Mouse (Mus musculus) brain, adult 2 months (tissue): ENCODE data around the gene Ccr7.

Experiments used
- DNase-seq: peaks from one replicate; pipeline ENCODE4 v3.0.0; 2011; ENCODE audit warnings: low read depth, low spot score

Ccr7 gene

DNA sequence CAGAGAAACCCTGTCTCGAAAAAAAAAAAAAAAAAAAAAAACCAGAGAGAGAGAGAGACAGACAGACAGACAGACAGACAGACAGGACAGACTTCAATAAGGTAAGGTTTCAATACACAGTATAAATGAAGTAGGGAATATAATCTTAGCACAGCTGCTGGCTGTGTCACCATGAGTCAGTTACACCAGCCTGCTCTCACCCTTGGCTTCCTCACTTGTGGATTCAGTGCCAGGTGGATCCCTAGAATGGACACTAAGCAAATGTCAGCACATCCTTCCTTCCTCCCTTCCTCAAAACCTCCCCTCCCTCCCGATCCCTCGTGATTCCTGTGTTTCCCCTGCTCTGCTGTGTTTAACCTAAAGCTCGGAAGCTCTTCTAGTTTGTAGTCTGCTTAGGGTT lies 17.5 kb downstream of the Ccr7 start:
- no peak for DNase-seq

DNA sequence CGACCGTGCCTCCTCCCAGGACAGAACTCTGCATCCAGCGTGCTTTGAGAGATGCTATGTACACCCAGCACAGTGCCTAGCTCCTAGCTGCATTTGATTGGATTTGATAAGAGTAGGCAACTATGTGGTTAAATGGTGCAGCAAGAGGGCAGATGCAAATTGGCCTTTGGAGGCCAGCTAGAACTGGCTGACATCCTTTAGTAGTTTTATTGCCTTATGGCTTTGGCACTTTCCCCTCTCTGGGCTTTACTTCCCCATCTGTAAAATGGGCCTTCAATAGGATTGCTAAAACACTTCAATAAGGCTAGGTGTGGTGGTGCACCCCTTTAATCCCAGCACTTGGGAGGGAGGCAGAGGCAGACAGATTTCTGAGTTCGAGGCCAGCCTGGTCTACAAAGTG lies 17.9 kb downstream of the Ccr7 start:
- DNase-seq: no peak

DNA sequence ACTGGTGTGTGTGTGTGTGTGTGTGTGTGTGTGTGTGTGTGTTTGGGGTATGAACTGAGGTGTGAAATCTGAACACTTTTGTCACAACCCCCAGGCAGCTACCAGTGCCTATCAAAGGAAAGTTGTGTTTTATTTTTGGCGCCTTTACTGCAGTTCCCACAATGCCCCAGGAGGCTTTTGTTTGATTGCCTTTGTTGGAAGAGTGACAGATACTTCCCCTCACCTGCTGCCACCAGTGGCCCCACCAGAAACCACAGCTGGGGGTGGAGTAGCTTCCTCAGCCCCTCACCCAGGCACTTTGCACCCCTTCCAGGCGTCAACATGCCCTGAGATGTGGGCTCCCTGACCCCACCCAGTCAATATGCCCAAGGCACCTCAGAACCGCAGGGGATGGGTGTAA lies 18.5 kb downstream of the Ccr7 start:
- DNase-seq: no peak

DNA sequence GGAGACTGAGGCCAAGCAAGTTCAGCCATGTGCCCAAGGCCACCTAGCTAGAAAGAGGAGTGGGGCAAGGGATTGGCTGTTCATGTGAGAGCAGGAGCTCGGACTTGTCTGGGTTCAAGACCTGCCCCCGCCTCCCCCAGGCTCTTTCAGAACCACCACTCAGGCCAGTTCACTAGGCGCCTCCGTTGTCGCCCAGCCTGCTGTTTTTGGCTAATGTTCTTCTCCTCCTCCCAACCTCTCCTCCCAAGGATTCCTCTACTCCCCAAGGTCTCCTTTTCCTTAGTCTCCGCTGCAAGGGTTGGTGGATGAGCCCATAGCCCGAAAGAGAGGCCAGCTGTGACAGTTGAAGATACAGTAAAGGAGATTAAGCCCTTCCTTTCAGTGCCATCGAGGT lies 19.8 kb downstream of the Ccr7 start:
- no peak for DNase-seq

DNA sequence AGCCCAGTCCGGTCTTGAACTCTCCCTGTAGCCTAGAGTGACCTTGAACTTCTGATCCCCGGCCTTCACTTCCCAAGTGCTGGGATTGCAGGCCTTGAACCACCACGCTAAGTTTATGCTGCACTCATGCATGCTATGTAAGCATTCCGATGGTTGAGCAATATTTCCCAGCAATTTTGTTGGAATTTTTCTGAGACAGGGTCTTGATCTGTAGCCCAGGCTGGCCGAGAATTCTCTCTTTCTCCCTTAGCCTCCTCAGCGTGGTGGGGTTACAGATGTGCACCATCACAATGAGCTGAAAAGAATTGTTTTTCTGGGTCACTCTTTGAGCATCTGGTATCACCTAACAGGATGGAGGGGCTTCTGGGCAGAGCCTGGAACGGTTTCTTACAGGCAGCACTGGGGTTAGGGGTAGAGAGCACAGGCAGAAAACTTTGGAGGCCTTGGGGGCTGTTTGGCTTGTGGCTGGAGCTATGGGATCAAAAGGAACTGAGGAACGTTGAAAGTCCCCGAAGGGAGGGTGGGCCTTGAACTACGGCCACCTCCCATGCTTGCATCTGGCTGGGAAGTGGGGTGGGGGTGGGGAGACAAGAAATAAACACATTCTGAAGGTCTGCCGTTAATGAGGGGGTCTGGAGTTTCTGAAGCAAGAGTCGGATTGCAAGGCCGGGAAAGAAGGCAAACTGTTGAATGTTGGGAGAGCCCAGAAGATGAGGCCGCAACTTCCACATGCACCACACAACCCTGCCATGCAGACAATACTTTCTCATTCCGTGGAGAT lies 20.4 kb downstream of the Ccr7 start:
- DNase-seq: no peak

DNA sequence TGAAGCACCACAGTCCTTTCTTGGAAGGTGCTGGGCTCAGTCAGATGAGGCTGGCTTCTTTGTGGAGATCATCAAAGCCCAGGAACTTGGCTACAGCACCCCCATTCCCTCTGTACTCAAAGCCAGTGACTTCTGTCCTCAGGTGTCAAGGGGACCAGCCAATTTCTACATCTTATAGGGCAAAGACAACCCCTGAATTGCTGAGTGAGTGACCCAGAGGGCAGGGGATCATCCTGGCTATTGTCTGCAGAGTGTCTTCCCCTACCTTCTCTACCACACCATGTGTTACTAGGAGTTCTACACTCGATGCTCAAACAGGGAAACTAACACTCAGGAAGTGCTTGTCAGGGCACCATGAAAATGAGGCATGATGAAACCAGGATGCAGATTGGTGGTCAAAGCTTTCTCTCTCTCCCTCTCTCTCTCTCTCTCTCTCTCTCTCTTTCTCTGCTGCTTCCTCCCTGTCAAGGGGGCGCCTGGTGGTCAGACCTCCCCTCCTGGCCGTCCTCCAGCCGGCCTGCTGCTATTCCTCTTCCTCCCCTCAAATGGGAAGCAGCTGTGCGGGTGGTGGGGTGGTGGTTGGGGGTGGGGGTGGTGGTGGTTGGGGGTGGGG lies 21.5 kb downstream of the Ccr7 start:
- DNase-seq: no peak

DNA sequence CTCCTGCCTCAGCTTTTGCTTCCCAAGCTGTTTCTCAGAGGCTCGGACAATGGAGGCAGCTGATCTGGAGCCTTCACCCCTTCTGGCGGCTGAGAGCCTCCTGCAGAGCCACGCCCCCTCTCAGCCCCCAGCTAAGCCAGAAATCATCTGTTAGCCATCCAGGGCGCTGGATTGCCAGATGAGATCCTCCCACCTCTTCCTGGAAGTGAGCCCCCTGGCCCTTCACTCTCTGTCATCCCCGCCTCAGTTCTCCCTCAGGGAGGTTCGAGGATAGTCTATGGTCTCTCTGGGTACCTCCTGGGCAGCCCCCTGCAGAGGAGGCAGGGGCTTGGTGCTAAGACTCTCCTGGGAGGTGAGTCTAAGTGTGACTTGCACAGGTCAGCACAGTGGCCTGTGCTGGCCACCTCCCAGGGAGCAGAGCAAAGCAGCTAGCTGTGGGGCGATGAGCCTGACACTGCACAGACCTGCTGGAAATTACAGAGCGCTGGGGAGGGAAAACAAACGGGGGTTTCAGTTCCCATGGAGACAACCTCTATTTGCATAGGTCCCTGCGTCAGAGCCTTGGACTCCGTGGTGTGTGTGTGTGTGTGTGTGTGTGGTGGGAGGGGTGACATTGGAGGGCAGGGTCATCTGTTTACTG lies 22.7 kb downstream of the Ccr7 start:
- peak; percentile 23 for DNase-seq

DNA sequence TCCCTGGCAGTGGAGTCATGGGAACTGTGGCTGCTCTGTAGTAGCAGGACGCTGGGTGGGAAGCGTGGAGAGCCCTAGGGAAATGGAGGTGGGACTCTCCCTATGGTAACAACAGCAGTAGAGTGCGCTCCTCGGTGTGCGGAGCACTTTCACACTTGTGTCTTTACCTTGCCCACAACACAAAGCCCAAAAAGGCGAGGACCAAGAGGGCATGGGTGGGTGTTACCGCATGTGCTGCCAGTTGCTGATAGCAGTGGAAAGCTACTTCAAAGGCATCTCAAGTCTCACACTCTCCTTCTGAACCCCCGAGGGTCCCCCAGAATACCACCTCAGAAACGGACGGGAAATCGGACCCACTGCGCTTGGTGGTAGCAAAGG lies 23.4 kb downstream of the Ccr7 start:
- DNase-seq: no peak

DNA sequence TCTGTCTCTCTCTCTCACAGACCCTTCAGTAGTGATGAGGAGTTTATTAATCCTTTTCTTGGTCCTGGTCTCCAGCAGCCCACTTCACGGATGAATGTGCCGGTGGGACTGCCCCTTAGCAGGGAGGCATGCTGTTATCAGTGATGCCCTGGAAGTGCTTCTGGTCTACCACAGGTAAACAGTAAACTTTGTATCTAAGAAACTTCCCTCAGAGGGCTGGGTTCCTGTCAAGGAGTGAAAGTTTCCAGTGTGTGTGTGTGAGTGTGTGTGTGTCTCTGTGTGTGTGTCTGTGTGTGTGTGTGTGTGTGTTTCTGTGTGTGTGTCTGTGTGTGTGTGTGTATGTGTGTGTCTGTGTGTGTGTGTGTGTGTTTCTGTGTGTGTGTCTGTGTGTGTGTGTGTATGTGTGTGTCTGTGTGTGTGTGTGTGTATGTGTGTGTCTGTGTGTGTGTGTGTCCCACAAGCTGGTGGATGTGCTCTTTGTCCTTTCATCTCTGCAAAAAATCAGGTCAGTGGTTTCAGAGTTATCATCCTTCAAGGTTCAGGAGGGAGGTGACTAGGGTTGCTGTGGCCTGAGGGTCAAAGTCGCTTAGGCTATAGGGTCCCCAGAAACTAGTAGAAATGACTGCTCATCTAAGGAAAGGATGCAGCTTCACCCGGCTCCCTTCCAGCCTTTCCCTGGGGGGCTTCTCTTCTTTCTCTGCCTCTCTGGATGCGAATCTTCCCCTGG lies 24.0 kb downstream of the Ccr7 start:
- no peak for DNase-seq

DNA sequence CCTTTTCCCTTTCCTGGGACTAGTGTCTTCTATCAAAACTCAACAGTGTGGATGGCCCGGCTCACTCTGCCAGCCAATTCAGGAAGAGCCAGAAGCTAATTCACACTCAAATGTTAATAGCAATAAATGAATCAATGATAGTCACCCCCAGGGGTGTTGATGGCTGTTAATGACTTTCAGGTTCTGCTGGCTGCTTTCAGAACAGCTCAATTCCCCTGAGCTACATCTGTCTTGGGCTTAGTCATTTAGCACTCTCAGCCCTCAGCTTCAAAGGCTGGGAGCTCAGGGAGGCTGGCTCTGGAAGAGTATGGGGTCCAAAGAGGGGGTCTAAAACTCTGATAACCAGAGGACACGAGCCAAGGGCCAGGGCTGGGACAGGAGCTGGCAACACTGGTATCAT lies 25.6 kb downstream of the Ccr7 start:
- DNase-seq: no peak

DNA sequence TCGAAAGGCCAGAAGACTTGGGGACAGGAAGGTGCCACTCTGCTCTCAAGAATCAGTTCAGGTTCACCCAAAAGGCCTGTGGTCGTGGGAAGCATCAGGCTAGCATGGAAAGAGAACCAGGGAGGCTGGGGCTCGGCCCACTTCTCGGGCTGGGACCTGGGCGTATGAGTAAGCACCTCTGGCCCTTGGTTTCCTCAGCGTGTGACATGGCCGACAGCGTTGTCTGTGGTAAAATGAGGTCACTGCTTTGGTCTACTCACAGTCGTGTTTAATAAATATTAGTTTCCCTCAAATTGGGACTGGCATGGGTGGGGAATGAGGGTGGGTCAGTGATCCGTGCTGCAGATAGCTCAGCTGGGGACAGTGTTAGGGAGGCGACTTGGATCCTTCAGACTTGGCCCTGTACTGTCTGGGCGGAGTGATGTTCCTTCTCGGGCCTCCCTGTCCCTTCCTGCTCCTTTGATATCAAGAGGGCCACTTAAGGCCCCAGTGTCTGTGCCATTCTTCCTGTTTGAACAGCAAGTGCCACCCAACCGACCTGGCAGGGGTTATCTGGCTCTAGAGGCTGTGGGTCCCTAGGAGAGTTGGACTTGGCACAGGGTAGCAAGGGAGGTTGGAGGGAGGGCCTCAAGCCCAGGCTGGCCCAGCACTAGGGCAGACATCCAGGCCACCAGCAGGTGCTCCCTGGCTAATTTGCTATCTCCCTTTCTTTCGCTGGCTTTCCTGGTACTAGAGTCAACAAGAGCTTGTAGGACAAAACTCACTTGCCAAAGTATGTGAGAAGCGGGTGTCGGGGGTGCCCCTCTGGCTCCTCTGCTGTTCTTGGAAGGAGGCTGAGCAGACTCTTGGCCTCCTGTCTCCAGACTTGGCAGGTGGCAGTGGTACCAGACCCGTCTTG lies 26.8 kb downstream of the Ccr7 start:
- no peak for DNase-seq

DNA sequence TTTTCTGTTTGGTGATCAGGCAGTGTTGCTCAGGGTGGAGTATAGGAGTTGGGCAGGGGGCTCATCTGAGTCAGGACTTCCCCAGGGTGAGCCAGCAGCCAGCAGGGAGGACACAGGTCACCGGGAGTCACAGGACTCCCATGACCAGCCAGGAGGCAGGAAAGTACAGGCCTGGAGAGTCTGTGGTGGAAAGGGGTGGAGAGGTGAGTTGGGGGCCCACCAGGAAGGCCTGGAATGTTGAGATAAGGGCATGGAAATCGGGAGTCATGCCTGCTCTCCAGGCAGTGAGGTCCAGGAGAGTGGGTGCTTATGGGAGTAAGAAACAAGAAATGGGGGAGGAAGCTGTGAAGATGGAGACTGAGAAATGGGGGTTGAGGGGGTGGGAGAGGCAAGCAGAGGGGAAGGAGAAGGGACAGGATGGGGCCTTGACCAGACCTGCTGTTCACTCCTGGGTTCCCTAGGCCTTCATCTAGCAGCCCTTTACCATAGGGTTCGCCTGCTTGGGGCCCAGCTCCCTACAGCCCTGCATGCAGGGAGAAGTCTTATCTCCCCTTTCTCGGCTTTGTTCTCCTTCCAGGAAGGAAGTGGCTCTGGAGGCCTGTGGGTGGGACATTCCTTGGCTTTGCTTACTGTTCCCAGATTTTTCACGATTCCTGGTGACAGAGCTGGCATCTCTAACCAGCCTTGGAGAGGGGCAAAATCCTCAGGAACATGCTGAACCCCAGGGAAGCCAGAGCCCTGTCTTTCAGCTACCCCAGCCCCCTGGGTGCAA lies 28.2 kb downstream of the Ccr7 start:
- peak; percentile 78 for DNase-seq

DNA sequence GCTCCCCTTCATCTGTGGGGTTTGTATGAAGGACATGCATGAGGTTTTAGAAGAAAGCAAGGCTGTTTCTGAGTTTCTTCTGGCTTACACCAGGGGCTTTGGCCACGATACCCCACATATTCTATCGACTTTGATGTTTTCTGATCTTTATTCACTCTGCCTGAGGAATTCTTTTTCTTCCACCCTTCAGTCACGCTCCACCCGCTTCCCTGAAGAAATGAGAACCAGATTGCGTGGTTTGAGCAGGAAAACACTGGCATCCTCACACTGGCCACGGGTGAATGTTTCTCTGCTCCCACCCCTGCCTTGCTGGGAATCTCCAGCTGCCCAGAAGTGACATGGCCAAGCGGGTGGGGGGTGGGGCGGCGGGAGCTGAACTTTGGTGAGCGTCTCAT lies 30.2 kb downstream of the Ccr7 start:
- DNase-seq: peak; percentile 33

DNA sequence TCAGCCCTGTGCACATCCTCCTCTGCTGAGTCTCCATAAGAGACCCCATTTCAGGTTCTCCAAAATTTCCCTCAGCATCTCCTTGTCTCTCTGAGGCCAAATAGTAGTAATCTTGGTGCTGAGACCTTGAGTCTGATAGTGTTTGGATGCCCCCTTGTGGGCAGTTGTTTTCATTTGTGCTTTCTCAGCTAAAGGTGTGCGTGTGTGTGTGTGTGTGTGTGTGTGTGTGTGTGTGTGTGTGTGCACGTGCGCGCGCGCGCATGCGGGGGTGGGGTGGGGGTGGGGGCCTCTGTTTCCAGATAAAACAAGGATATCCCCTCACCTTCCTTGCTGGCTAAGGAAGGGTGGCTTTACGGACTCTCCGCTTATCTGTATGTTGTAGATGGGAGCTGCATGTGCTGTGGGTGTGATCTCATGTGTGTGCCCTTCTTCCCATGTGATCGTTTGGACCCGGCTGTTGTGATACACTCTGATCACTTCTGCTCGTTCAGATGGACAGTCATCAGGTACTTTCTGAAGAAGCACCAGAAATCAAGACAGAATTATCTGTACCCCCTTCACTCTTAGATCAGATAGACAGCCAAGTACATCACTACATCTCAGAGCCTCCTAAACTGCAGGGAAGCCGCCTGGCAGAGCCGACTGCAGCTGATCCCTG lies 30.8 kb downstream of the Ccr7 start:
- DNase-seq: peak; percentile 83

DNA sequence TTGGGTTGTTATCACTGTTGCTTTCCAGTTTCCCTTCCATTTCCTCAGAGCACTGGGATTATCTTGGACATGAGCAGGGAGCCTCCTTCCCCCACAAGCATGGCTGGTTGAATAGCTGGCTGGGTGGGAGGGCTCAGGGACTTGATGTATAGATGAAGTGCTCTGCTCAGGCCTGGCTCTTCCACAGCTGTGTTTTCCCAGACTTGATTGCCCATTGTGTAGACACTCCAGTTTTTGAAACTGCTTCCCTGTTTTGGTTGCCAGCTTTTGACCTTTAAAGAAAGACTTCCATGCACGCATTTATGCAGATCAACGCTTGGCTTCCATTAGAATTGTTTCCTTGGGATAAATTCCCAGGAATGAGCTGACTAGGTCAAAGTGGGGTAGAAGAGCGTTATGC lies 32.2 kb downstream of the Ccr7 start:
- peak; percentile 44 for DNase-seq

DNA sequence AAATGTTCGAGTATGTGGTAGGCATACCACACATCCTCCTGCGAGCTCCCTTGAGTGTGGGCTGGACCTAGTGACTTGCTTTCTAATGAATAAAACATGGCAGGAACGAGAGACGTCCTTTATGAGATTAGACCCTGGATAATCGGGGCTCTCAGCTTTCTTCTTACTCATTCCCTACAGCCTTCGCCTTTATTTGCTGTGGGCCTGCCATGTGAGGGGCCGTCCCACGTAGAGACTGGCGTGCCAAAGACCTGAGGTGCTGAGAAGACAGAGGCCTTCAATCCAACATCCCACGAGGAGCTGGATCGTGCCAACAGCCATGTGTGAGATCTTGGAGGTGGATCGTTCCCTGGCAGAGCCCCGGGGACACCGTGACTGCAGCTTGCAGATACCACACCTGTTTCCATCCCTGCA lies 33.7 kb downstream of the Ccr7 start:
- DNase-seq: peak; percentile 82

DNA sequence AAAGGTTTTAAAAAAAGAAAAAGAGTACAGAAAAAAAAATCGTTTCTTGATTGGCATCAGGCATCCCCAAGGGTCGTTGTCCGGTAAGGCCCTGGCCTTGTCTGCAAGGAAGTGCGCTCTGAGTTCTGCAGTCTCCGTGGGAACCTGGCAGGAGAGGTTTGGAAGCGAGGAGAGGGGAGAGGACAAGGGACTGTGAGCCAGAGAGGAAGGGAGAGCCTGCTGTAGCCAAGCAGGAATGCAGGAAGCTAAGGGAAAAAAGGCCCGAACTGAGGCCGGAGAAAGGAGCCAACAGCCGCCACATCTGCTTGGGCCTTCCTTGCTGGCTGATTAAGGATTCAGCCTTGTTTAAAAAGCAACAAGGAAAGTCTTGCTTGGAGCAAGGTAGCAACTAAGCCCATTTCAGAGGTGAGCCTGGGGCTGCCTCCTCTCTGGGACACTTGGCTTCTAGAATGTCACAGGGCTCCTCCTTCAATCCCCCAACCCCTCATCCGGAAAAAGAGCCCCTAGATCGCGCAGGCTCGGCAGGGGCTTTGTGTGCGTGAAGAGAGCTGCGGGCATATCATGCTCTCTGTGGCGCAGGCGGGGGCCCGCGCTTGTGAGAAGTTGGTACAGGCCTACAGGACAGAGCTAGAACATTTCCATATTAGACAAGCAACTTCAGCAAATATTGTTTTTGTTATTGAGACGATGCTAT lies 34.2 kb downstream of the Ccr7 start:
- DNase-seq: no peak

DNA sequence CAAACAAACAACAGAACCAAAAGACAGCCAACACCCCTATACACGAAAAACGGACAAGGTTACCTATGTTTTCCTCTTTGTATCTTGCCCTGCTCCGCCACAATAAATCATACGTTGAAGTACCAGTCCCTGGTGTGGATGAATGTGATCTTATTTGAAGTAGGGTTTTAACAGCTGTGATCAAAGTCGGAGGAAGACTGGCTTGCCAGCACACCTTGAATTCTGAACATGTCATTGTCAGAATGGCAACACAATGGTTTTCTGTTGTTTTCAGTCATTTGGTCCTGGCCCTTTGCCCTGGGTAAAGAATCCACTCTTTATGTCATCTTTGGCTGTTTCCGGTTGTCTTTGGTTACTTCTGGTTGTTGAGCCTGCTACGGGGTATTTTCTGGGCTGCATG lies 35.9 kb downstream of the Ccr7 start:
- DNase-seq: no peak

DNA sequence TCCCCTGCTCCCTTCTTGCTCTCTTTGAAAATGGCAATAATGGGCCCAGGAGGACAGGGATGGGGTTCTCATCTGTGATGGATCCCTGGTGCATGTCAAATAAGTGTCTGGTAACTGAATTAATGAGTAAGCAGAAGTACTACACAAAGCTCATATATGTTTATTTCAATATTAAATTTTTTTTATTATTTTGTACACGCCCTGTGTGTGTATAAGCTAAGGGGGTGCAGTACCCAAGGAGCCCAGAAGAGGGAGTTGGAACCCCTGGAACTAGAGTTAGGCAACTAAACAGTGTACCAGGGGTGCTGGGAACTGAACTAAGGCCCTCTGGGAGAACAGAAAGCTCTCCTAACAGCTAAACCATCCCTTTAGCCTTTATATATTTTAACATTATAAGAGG lies 36.5 kb downstream of the Ccr7 start:
- no peak for DNase-seq

DNA sequence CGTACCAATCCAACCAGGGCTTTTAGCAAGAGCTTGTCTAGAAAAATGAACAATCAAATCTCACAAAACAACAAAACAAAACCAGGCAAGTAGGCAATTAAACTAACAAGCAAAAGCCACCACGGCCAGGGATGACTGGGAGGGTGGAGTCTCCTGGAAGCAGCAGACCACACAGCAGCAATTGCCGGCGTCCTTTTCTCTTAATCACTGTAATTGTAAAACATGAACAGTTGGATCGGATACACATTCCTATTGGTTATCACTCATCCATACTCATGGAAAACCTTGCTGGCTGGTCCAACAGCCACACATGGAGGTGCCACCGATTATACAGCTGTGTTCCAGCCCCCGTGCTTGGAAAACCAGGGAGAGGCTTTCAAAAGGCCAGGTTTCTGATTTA lies 37.0 kb downstream of the Ccr7 start:
- no peak for DNase-seq
